ENCODE assay signal across 17 mouse cellular contexts in genomic region chr14:39508956-39509355, GRCm38 (mm10). TPM values are rescaled to one million over a fixed set of nuclear protein-coding genes. Genes with fewer than 3 reads are reported as not detected.
A peak's percentile ranks its signal among the peaks of the same experiment; 100 is the strongest.
DNase-seq lines count a peak whose midpoint lies in the region; ATAC-seq and TF ChIP-seq lines count a peak whose summit lies in the region.
"Had no signal": no experiment of that assay in that cellular context is flagged by ENCODE, and none has a peak within 500 bp of the region (broad histone marks: within the 10 kb centered on the region; RNA-seq: fewer than 3 reads in every experiment).

No protein-coding gene starts in this region.

- H3K9ac ChIP-seq in hindbrain, postnatal 0 days (replicated peaks; ENCODE audit: low read length) = no peak overlapping the region
- no peak overlapping the region for H3K9ac ChIP-seq in hindbrain, embryonic 11.5 days (ENCODE audit: low read depth, low read length)
- no peak overlapping the region for H3K9ac ChIP-seq in liver, postnatal 0 days (replicated peaks)
- no peak overlapping the region for H3K9ac ChIP-seq in liver, embryonic 12.5 days
- H3K9ac ChIP-seq: heart, embryonic 15.5 days; hindbrain, embryonic 12.5 days; limb, embryonic 15.5 days; neural tube, embryonic 12.5 days had no signal

- no peak overlapping the region for H3K4me2 ChIP-seq in hindbrain, postnatal 0 days (ENCODE audit: low read depth, low read length)
- H3K4me2 ChIP-seq in hindbrain, embryonic 11.5 days (replicated peaks; ENCODE audit: low read depth, low read length) = no peak overlapping the region
- H3K4me2 ChIP-seq in liver, postnatal 0 days (ENCODE audit: low read depth, low read length) = no peak overlapping the region
- no peak overlapping the region for H3K4me2 ChIP-seq in liver, embryonic 12.5 days
- H3K4me2 ChIP-seq: heart, embryonic 15.5 days; hindbrain, embryonic 12.5 days; limb, embryonic 15.5 days; neural tube, embryonic 12.5 days had no signal

- peak; percentile 32 for TF ChIP-seq CTCF in hindbrain, postnatal 0 days (IDR thresholded peaks at IDR 0.05; ENCODE audit: low read depth)
- TF ChIP-seq CTCF in liver, postnatal 0 days (IDR thresholded peaks at IDR 0.05; ENCODE audit: low read depth) = peak; percentile 19
- TF ChIP-seq CTCF in cortical plate, adult 2 months (IDR thresholded peaks at IDR 0.05; ENCODE audit: extremely low read depth, insufficient read depth, low read length) = peak; percentile 35; the same call in 1 of the 2 replicates

- no peaks in the 10 kb centered on the region for H3K9me3 ChIP-seq in hindbrain, postnatal 0 days (ENCODE audit: low read length)
- H3K9me3 ChIP-seq in hindbrain, embryonic 11.5 days (ENCODE audit: control insufficient read depth, low read length) = no peaks in the 10 kb centered on the region
- H3K9me3 ChIP-seq in liver, postnatal 0 days (ENCODE audit: low read length) = no peaks in the 10 kb centered on the region
- H3K9me3 ChIP-seq in liver, embryonic 12.5 days (replicated peaks) = peaks cover 5% of the 10 kb centered on the region
- H3K9me3 ChIP-seq: heart, embryonic 15.5 days; hindbrain, embryonic 12.5 days; limb, embryonic 15.5 days; megakaryocyte, embryonic 14.5 days; neural tube, embryonic 12.5 days had no signal

- H3K27ac ChIP-seq in hindbrain, postnatal 0 days = no peak overlapping the region
- H3K27ac ChIP-seq in hindbrain, embryonic 11.5 days (ENCODE audit: low read depth, low read length) = no peak overlapping the region
- no peak overlapping the region for H3K27ac ChIP-seq in liver, postnatal 0 days (ENCODE audit: low read depth)
- H3K27ac ChIP-seq in liver, embryonic 12.5 days = no peak overlapping the region
- H3K27ac ChIP-seq in cortical plate, adult 2 months (ENCODE audit: insufficient read depth, low read length) = no peak overlapping the region
- H3K27ac ChIP-seq: heart, embryonic 15.5 days; hindbrain, embryonic 12.5 days; limb, embryonic 15.5 days; neural tube, embryonic 12.5 days had no signal

- no peak for ATAC-seq in hindbrain, postnatal 0 days
- no peak for ATAC-seq in hindbrain, embryonic 11.5 days (ENCODE audit: low FRiP score)
- ATAC-seq in liver, postnatal 0 days = no peak
- ATAC-seq in liver, embryonic 12.5 days = no peak
- ATAC-seq: intestine, embryonic 16.5 days had no signal

- TF ChIP-seq EP300 in liver, postnatal 0 days (IDR thresholded peaks at IDR 0.05; ENCODE audit: low read depth) = no peak

- DNase-seq in hindbrain, postnatal 0 days (ENCODE audit: low spot score) = no peak
- DNase-seq in hindbrain, embryonic 11.5 days (ENCODE audit: low spot score) = no peak
- no peak for DNase-seq in liver, postnatal 0 days
- DNase-seq in cerebellum, adult 18-20 months = peak; percentile 24 to 46
- no peak for DNase-seq in ovary, postnatal 10 days (ENCODE audit: low spot score)
- DNase-seq: adrenal gland, postnatal 14 days; kidney, postnatal 36 days; thymus, adult 2 months had no signal

- H3K36me3 ChIP-seq in hindbrain, postnatal 0 days (ENCODE audit: insufficient read depth, low read length) = no peaks in the 10 kb centered on the region
- no peaks in the 10 kb centered on the region for H3K36me3 ChIP-seq in hindbrain, embryonic 11.5 days (ENCODE audit: control insufficient read depth, insufficient read depth, low read length)
- no peaks in the 10 kb centered on the region for H3K36me3 ChIP-seq in liver, postnatal 0 days (replicated peaks; ENCODE audit: insufficient read depth, low read length)
- H3K36me3 ChIP-seq in liver, embryonic 12.5 days = no peaks in the 10 kb centered on the region
- H3K36me3 ChIP-seq: heart, embryonic 15.5 days; hindbrain, embryonic 12.5 days; limb, embryonic 15.5 days; neural tube, embryonic 12.5 days had no signal

- 79% methylated on average over 1 of the region's 1 CpGs for WGBS in hindbrain, postnatal 0 days
- 97% methylated on average over 1 of the region's 1 CpGs for WGBS in hindbrain, embryonic 11.5 days
- 61% methylated on average over 1 of the region's 1 CpGs for WGBS in liver, postnatal 0 days (ENCODE audit: insufficient replicate concordance)
- 48% methylated on average over 1 of the region's 1 CpGs for WGBS in liver, embryonic 12.5 days (ENCODE audit: insufficient replicate concordance)

- no peak for TF ChIP-seq POLR2A in cortical plate, adult 2 months (IDR thresholded peaks at IDR 0.05; ENCODE audit: extremely low read depth, insufficient read depth, low read length)

- H3K27me3 ChIP-seq in hindbrain, postnatal 0 days (ENCODE audit: insufficient read depth, low read length) = no peaks in the 10 kb centered on the region
- no peaks in the 10 kb centered on the region for H3K27me3 ChIP-seq in hindbrain, embryonic 11.5 days (ENCODE audit: control insufficient read depth, insufficient read depth, low read length)
- no peaks in the 10 kb centered on the region for H3K27me3 ChIP-seq in liver, postnatal 0 days (ENCODE audit: insufficient read depth, low read length)
- H3K27me3 ChIP-seq in liver, embryonic 12.5 days (replicated peaks) = no peaks in the 10 kb centered on the region
- H3K27me3 ChIP-seq: heart, embryonic 15.5 days; hindbrain, embryonic 12.5 days; limb, embryonic 15.5 days; megakaryocyte, embryonic 14.5 days; neural tube, embryonic 12.5 days had no signal

- H3K4me3 ChIP-seq in hindbrain, postnatal 0 days (ENCODE audit: low read length) = no peak overlapping the region
- H3K4me3 ChIP-seq in hindbrain, embryonic 11.5 days (ENCODE audit: low read depth, low read length) = no peak overlapping the region
- H3K4me3 ChIP-seq in liver, postnatal 0 days (ENCODE audit: low read depth, low read length) = no peak overlapping the region
- no peak overlapping the region for H3K4me3 ChIP-seq in liver, embryonic 12.5 days
- H3K4me3 ChIP-seq in cortical plate, adult 2 months (ENCODE audit: insufficient read depth, low read length) = no peak overlapping the region
- H3K4me3 ChIP-seq: heart, embryonic 15.5 days; hindbrain, embryonic 12.5 days; limb, embryonic 15.5 days; megakaryocyte, embryonic 14.5 days; neural tube, embryonic 12.5 days had no signal

- no peaks in the 10 kb centered on the region for H3K4me1 ChIP-seq in hindbrain, postnatal 0 days (ENCODE audit: insufficient read depth, low read length)
- H3K4me1 ChIP-seq in hindbrain, embryonic 11.5 days (replicated peaks; ENCODE audit: control insufficient read depth, insufficient read depth, low read length) = no peaks in the 10 kb centered on the region
- H3K4me1 ChIP-seq in liver, postnatal 0 days (ENCODE audit: insufficient read depth) = no peaks in the 10 kb centered on the region
- H3K4me1 ChIP-seq in liver, embryonic 12.5 days = no peaks in the 10 kb centered on the region
- H3K4me1 ChIP-seq in cortical plate, adult 2 months (ENCODE audit: control insufficient read depth, insufficient read depth, low read length) = no peaks in the 10 kb centered on the region
- H3K4me1 ChIP-seq: heart, embryonic 15.5 days; hindbrain, embryonic 12.5 days; limb, embryonic 15.5 days; megakaryocyte, embryonic 14.5 days; neural tube, embryonic 12.5 days had no signal

RNA-seq across cellular contexts. Expression of gene Nrg3, which starts 36.1 kb away (rescaled TPM):
- 29.3 and 29.7 TPM in 2 replicates for total RNA-seq in hindbrain, postnatal 0 days (2014; rRNA removed)
- polyA plus RNA-seq in hindbrain, postnatal 0 days (2015; fragmentation: Nextera tagmentation; extraction: Ambion mirVana) = 7.8 and 8.6 TPM in 2 replicates
- 1.2 and 2.0 TPM in 2 replicates for polyA plus RNA-seq in hindbrain, embryonic 11.5 days (2014; fragmentation: Nextera tagmentation; extraction: Ambion mirVana)
- polyA plus RNA-seq in liver, postnatal 0 days (2015; fragmentation: Nextera tagmentation; extraction: Ambion mirVana) = not detected in 2 replicates
- not detected in 2 replicates for polyA plus RNA-seq in liver, embryonic 12.5 days (2016; fragmentation: Nextera tagmentation; extraction: Ambion mirVana)
- 33.3 and 35.7 TPM in 2 replicates for polyA plus RNA-seq in cortical plate, adult 2 months (2012; rRNA removed)
- total RNA-seq: granulocyte monocyte progenitor cell, adult 5-6 weeks had no signal
- polyA plus RNA-seq: heart, embryonic 15.5 days; thymus, adult 2 months had no signal

Comparison
In these comparisons a context has a peak if more than half of its experiments do, and no peak if none do; other contexts are left out.
1. DNase-seq: peak in cerebellum, adult 18-20 months (2 of 2); none in hindbrain, postnatal 0 days (single experiment), hindbrain, embryonic 11.5 days (single experiment), liver, postnatal 0 days (single experiment) and ovary, postnatal 10 days (single experiment).
2. Peak in every context shown above with its lines, with median percentiles within 50 percentile points of each other: CTCF ChIP-seq.